Mouse (Mus musculus) MEL (cell line): Measurements from ENCODE around the gene Lypd6b.

Source experiments
- BHLHE40 ChIP-seq: IDR thresholded peaks from 2 replicates; pipeline ENCODE4 v1.6.1; 2012; ENCODE audit warnings: low read depth, mild to moderate bottlenecking, inconsistent platforms, low read length, improper control_type of control experiment, borderline replicate concordance
- GATA1 ChIP-seq: IDR thresholded peaks from 2 replicates; pipeline ENCODE4 v1.6.1; 2011; ENCODE audit warnings: low read depth, low read length, improper control_type of control experiment
- HCFC1 ChIP-seq: IDR thresholded peaks from 2 replicates; pipeline ENCODE4 v1.6.1; 2012; ENCODE audit warnings: low read depth, mild to moderate bottlenecking, inconsistent platforms, low read length, improper control_type of control experiment, moderate library complexity
- MAX ChIP-seq: IDR thresholded peaks from 2 replicates; pipeline ENCODE4 v1.6.1; 2011; ENCODE audit warnings: low read length, improper control_type of control experiment
- MAZ ChIP-seq: IDR thresholded peaks from 2 replicates; pipeline ENCODE4 v1.6.1; 2012; ENCODE audit warnings: low read depth, mild to moderate bottlenecking, inconsistent platforms, low read length, improper control_type of control experiment
- NELFE ChIP-seq: IDR thresholded peaks from 2 replicates; pipeline ENCODE4 v1.6.1; 2011; ENCODE audit warnings: low read depth, low read length, improper control_type of control experiment
- POLR2AphosphoS2 ChIP-seq: IDR thresholded peaks from 2 replicates; pipeline ENCODE4 v1.6.1; 2011; ENCODE audit warnings: low read length, improper control_type of control experiment
- TBP ChIP-seq: IDR thresholded peaks from 2 replicates; pipeline ENCODE4 v1.8.0; 2011; ENCODE audit warnings: low read depth, low read length, improper control_type of control experiment
- TCF12 ChIP-seq: IDR thresholded peaks from 2 replicates; pipeline ENCODE4 v1.6.1; 2014; ENCODE audit warnings: low read depth, mild to moderate bottlenecking, inconsistent platforms, low read length, improper control_type of control experiment, moderate library complexity
- UBTF ChIP-seq: IDR thresholded peaks from 2 replicates; pipeline ENCODE4 v1.6.1; 2012; ENCODE audit warnings: low read depth, mild to moderate bottlenecking, inconsistent platforms, low read length, improper control_type of control experiment, moderate library complexity, borderline replicate concordance; ENCODE audit not compliant: insufficient read depth
- USF1 ChIP-seq: IDR thresholded peaks from 2 replicates; pipeline ENCODE4 v1.6.1; 2014; ENCODE audit warnings: low read depth, mild to moderate bottlenecking, inconsistent platforms, low read length, improper control_type of control experiment, moderate library complexity

DNA sequence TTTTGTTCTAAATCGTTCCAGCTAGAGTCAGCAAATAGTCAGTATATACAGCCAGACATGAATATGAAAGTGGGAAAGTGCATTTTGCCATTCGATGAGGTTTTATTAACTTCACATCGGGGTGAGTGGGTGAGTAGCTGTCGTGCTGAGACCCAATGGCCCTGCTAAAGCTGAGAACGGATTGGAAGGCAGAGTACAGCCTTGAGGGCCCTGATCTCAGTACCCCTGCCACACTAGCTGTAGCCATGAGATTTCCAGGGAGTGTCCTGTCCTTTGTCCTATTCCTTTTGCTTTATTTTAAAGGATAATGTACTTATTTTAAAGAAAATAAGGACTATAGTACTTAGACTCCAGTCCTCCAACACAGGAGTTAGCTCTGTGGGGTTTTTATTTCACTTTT lies 69.1 kb downstream of the Lypd6b start:
- TF ChIP-seq HCFC1 = no peak
- TF ChIP-seq NELFE = no peak
- TF ChIP-seq MAX = no peak
- no peak for TF ChIP-seq TCF12
- TF ChIP-seq UBTF = no peak
- no peak for TF ChIP-seq BHLHE40
- TF ChIP-seq TBP = no peak
- TF ChIP-seq GATA1 = no peak
- TF ChIP-seq POLR2AphosphoS2 = no peak
- no peak for TF ChIP-seq MAZ
- no peak for TF ChIP-seq USF1
